Mouse (Mus musculus): Measurements from ENCODE around the gene Cdk5rap2.

GRCm38 (mm10) chr4:70311530-70311929, 98.7 kb downstream of the Cdk5rap2 start:
- TF ChIP-seq CTCF (IDR thresholded peaks at IDR 0.05; ENCODE audit: low read depth): no peak
- no peak for TF ChIP-seq EP300 (IDR thresholded peaks at IDR 0.05; ENCODE audit: low read depth)

Data from liver, postnatal 0 days (tissue).